Mouse (Mus musculus) MEL (cell line): ENCODE results near the gene Fam107b.

Experiments used
- CTCF ChIP-seq, 3 experiments: IDR thresholded peaks in 2 of 3; conservative IDR thresholded peaks in 1 of 3; 2 replicates each; pipeline ENCODE4 v1.5.1; 2011 to 2012; ENCODE audit warnings: low read length in 3 of 3, low read depth in 2 of 3, mild to moderate bottlenecking in 2 of 3, improper control_type of control experiment in 1 of 3, inconsistent platforms in 1 of 3, mixed read lengths in 1 of 3, moderate library complexity in 1 of 3; ENCODE audit not compliant: control insufficient read depth in 1 of 3, insufficient read depth in 1 of 3, poor library complexity in 1 of 3, severe bottlenecking in 1 of 3
- NRF1 ChIP-seq: IDR thresholded peaks from 2 replicates; pipeline ENCODE4 v1.6.1; 2014; ENCODE audit warnings: low read depth, mild to moderate bottlenecking, inconsistent platforms, low read length, improper control_type of control experiment, moderate library complexity; ENCODE audit not compliant: poor library complexity, insufficient read depth, severe bottlenecking
- POLR2A ChIP-seq, 2 experiments: IDR thresholded peaks; 2 replicates each; pipeline ENCODE4 v1.6.1; 2011 to 2012; ENCODE audit warnings: low read length in 2 of 2, mild to moderate bottlenecking in 2 of 2, control low read depth in 1 of 2, improper control_type of control experiment in 1 of 2, low read depth in 1 of 2, moderate library complexity in 1 of 2; ENCODE audit not compliant: control insufficient read depth in 1 of 2, insufficient read depth in 1 of 2, poor library complexity in 1 of 2
- USF1 ChIP-seq: IDR thresholded peaks from 2 replicates; pipeline ENCODE4 v1.6.1; 2014; ENCODE audit warnings: low read depth, mild to moderate bottlenecking, inconsistent platforms, low read length, improper control_type of control experiment, moderate library complexity
- USF2 ChIP-seq, 2 experiments: IDR thresholded peaks; 2 replicates each; pipeline ENCODE4 v1.6.1; 2011 to 2012; ENCODE audit warnings: improper control_type of control experiment in 2 of 2, low read length in 2 of 2, borderline replicate concordance in 1 of 2, inconsistent platforms in 1 of 2, low read depth in 1 of 2, mild to moderate bottlenecking in 1 of 2; ENCODE audit not compliant: insufficient read depth in 1 of 2
- ZKSCAN1 ChIP-seq: IDR thresholded peaks from 2 replicates; pipeline ENCODE4 v1.6.1; 2012; ENCODE audit warnings: low read depth, mild to moderate bottlenecking, inconsistent platforms, low read length, improper control_type of control experiment, moderate library complexity

- TF ChIP-seq USF1 (no peak), POLR2A (IDR thresholded peaks at IDR 0.05; ENCODE audit: control insufficient read depth in 1 of 2, insufficient read depth in 1 of 2, low read depth in 1 of 2, low read length in 2 of 2, poor library complexity in 1 of 2) (no peak), CTCF (IDR thresholded peaks at IDR 0.05 in 2 of 3, conservative IDR thresholded peaks at IDR 0.05 in 1 of 3; ENCODE audit: control insufficient read depth in 1 of 3, insufficient read depth in 1 of 3, low read depth in 2 of 3, low read length in 3 of 3, poor library complexity in 1 of 3, severe bottlenecking in 1 of 3) (no peak), NRF1 (no peak), USF2 (IDR thresholded peaks at IDR 0.05; ENCODE audit: borderline replicate concordance in 1 of 2, insufficient read depth in 1 of 2, low read depth in 1 of 2, low read length in 2 of 2) (no peak), ZKSCAN1 (no peak)
Measured at GRCm38 (mm10) chr2:3675481-3675880, 105.2 kb downstream of the Fam107b start.
